Mouse (Mus musculus) embryonic facial prominence, embryonic 15.5 days (tissue): ENCODE measurements around the gene Sox6. TPM values are rescaled to one million over a fixed set of nuclear protein-coding genes. Genes with fewer than 3 reads are reported as not detected.

Source experiments
- ATAC-seq: fragments of 200-750 bp; cut with Nextera tagmentation; 2 replicates; pipeline ENCODE4 v1.8.0; 2017; ENCODE audit warnings: low read depth, moderate TSS enrichment; ENCODE audit not compliant: insufficient number of reproducible peaks, low FRiP score, low TSS enrichment
- H3K27ac ChIP-seq: fragments of 300-500 bp; sonication (generic); replicated peaks from 2 replicates; pipeline ENCODE4 v1.5.1; 2015; ENCODE audit warnings: mild to moderate bottlenecking, inconsistent platforms
- H3K27me3 ChIP-seq: fragments of 300-500 bp; sonication (generic); 2 replicates; pipeline ENCODE4 v1.6.1; 2015; ENCODE audit warnings: inconsistent platforms
- H3K36me3 ChIP-seq: fragments of 300-500 bp; sonication (generic); 2 replicates; pipeline ENCODE4 v1.6.1; 2015; ENCODE audit warnings: mild to moderate bottlenecking, inconsistent platforms
- H3K4me1 ChIP-seq: fragments of 300-500 bp; sonication (generic); 2 replicates; pipeline ENCODE4 v1.6.1; 2015; ENCODE audit warnings: inconsistent platforms
- H3K4me2 ChIP-seq: fragments of 300-500 bp; sonication (generic); replicated peaks from 2 replicates; pipeline ENCODE4 v1.6.1; 2015; ENCODE audit warnings: mild to moderate bottlenecking, inconsistent platforms
- H3K4me3 ChIP-seq: fragments of 300-500 bp; sonication (generic); replicated peaks from 2 replicates; pipeline ENCODE4 v1.5.1; 2015; ENCODE audit warnings: mild to moderate bottlenecking, inconsistent platforms
- H3K9ac ChIP-seq: fragments of 300-500 bp; sonication (generic); 2 replicates; pipeline ENCODE4 v1.6.1; 2015; ENCODE audit warnings: inconsistent platforms
- H3K9me3 ChIP-seq: fragments of 300-500 bp; sonication (generic); replicated peaks from 2 replicates; pipeline ENCODE4 v1.6.1; 2016; ENCODE audit warnings: inconsistent platforms
- WGBS: fragments of 180-500 bp; shearing (Covaris S2); methylation state at CpG from one replicate; pipeline ENCODE4 v1.1.7; 2015; 5-methylcytosine and 5-hydroxymethylcytosine counted together
- polyA plus RNA-seq: library from polyadenylated mRNA; unstranded; fragments of >200 nt; fragmentation: Nextera tagmentation; extraction: Ambion mirVana; gene quantifications from 2 replicates; pipeline ENCODE4 v1.2.1, GENCODE M21; 2015

Gene Sox6
- polyA plus RNA-seq, 1 experiment from 2014 or later: 60.2 TPM

DNA sequence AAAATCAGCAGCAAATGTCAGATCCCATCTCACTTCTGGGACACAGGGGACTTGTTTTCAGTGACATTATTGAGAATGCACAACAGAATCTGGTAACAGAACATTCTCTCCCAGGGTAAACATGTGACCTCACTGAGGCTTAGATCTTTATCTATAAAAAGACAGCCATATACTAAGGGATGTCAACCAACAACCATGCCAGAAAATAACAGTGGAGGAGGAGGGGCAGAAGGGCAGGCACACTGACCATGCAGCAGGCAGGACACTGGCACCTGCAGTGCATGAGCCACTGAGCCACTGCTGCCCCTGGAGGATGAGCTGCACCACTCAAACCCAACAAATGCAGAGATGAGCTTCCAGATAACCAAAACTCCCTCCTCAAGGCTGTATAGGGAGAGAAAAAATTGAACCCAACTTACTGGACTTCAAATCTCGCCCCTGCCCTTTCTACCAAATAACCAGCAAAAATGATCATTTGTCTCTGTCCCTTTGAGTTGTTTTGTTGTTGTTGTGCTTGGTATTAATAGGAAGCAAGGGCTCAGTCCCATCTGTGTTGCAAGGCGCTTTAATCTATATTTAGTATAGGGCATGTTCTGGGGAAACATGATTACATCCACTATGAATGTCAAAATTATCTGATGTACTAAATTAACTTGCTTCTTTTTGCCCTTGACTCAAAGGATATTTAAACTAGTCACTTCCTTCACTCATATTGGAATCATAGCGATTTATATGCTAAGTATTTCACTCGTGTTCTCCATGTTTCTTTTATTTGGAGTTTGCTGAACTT is 492.8 kb downstream of the Sox6 start:
- no peak overlapping the region for H3K4me2 ChIP-seq
- H3K27ac ChIP-seq: 0 out of 2 replicates have a peak overlapping the region, but pooled peaks have one; percentile 17
- H3K4me3 ChIP-seq: no peak overlapping the region
- no peak for ATAC-seq
- no peaks in the 10 kb centered on the region for H3K9me3 ChIP-seq
- WGBS: 83% methylated on average over 4 of the region's 4 CpGs
- no peaks in the 10 kb centered on the region for H3K36me3 ChIP-seq
- H3K27me3 ChIP-seq: peaks cover 13% of the 10 kb centered on the region
- no peaks in the 10 kb centered on the region for H3K4me1 ChIP-seq
- H3K9ac ChIP-seq: no peak overlapping the region

DNA sequence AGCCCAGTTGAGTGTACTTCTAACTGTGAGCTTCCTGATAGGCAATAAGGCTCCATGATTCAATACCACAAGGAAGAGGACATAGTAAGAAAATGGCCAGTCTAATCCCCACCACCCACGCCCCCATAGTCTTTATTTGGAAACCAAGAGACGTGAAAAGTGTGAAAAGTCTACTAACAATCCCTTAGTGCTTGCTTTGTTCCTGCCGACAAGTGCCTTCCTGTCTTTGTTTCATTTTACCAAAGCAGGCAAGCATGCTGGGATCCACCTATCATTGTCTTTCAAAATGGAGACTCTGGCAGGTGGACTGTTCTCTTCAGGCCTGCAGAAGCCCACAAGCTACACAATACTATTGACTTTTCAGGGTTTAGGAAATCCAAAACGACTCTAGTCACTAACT is 495.0 kb downstream of the Sox6 start:
- Histone ChIP-seq H3K9me3 (no peaks in the 10 kb centered on the region), H3K27me3 (peaks cover 5% of the 10 kb centered on the region), H3K36me3 (no peaks in the 10 kb centered on the region), H3K4me3 (no peak overlapping the region), H3K27ac (no peak overlapping the region), H3K4me2 (no peak overlapping the region), H3K9ac (no peak overlapping the region), H3K4me1 (no peaks in the 10 kb centered on the region)
- ATAC-seq: no peak
- 79% methylated on average over 4 of the region's 4 CpGs for WGBS

DNA sequence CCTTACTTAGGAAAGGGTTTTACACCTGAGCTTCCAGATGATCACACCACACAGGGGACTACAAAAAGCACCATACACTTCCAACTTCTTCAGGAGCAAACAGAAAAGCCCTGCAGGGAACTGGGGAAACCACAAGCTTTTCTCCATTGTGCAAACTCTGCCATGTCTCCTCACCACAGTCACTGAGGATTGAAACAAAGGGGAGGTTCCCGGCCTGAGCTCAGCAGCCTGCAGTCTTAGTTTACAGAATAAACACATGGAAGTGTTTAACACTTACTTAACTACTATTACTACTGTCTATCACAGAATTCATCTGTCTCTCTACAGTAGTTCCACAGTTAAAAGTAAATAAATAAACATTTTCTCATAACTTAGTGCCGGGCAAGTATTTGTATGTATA is 498.3 kb downstream of the Sox6 start:
- Histone ChIP-seq H3K9ac (no peak overlapping the region), H3K4me3 (no peak overlapping the region), H3K27ac (no peak overlapping the region), H3K4me1 (no peaks in the 10 kb centered on the region), H3K36me3 (no peaks in the 10 kb centered on the region), H3K9me3 (no peaks in the 10 kb centered on the region), H3K27me3 (peaks cover 18% of the 10 kb centered on the region), H3K4me2 (no peak overlapping the region)
- no peak for ATAC-seq
- WGBS: 32% methylated on average over 2 of the region's 2 CpGs

DNA sequence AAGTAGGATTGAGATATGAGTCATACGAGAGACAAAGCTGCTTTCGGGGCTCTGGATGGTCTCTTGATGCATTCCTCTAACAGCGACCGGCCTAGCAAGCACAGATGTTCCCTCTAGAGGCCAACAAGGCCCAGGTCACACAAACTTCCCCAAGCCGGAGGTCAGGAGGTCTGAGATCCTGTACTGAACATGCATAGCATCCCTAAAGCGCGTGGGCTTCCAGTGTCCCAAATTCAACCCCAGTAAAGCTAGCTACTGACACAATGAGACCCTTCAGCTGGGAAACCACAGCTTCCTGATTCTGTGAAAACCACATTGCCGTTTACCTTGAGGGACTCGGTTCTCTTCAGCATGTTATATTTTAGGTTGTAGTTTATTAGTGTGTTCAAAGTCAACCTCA is 499.6 kb downstream of the Sox6 start:
- Histone ChIP-seq H3K9ac (no peak overlapping the region), H3K4me1 (no peaks in the 10 kb centered on the region), H3K4me3 (no peak overlapping the region), H3K36me3 (no peaks in the 10 kb centered on the region), H3K27ac (no peak overlapping the region), H3K27me3 (peaks cover 18% of the 10 kb centered on the region), H3K9me3 (no peaks in the 10 kb centered on the region), H3K4me2 (no peak overlapping the region)
- no peak for ATAC-seq
- WGBS: 60% methylated on average over 9 of the region's 9 CpGs

DNA sequence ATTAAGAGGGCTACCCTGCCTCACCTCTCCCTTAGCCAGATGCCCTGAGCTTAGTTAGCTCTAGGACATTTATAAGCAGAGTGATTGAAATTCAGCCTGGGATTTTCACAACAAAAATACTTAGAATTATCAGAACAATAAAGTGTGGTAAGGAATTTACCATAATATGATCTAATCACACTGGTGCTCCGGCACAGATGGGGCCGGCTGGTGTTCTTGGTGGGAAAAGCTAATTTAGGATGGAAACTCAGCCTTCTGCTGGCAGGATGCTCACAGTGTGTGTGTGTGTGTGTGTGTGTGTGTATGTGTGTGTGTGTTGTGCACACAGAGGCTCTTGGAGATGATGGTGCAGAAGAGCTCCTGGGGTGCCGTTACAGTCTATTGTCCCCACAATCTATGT is 501.0 kb downstream of the Sox6 start:
- Histone ChIP-seq H3K9ac (no peak overlapping the region), H3K9me3 (no peaks in the 10 kb centered on the region), H3K36me3 (no peaks in the 10 kb centered on the region), H3K27me3 (peaks cover 18% of the 10 kb centered on the region), H3K4me1 (no peaks in the 10 kb centered on the region), H3K4me2 (no peak overlapping the region), H3K27ac (no peak overlapping the region), H3K4me3 (no peak overlapping the region)
- 84% methylated on average over 3 of the region's 3 CpGs for WGBS
- no peak for ATAC-seq

DNA sequence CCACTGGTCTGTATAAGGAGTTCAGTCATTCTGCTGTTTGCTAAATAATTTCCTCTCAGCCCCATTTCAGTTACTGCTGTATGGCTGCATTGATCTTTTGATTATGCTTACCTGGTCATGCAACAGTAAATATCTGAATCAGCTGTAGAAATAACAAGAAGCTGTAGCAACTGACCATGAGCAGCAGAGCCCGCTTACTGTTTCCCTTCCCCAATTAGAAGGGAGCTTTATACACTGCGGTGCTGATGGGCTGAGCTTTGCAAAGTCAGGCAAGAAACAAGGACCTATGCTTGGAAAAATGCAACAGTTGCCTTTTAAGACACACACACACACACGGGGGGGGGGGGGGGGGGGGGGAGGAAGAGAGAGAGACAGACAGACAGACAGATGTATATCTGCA is 502.1 kb downstream of the Sox6 start:
- H3K9me3 ChIP-seq: no peaks in the 10 kb centered on the region

DNA sequence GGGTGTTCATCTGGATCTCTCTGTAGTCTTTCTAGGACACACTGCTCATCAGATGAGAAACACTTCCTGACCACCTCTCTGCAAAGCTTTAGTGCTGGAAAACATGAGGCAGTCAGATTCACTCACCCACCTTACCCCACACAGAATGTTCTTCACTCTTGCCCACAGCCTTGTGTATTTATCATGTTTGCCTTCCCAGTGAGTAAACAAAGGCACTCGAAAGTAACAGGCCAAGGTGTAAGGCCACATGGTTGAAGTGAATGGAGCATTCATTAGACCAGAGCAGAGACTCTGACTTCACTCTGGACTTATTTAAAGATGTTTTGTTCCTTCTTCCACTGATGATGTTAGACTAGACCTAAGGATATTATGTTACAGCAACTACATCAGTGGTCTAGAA is 506.7 kb downstream of the Sox6 start:
- WGBS: 60% methylated on average over 1 of the region's 1 CpGs
- H3K4me2 ChIP-seq: no peak overlapping the region
- no peaks in the 10 kb centered on the region for H3K36me3 ChIP-seq
- H3K27me3 ChIP-seq: peaks cover 11% of the 10 kb centered on the region; the same call in 1 of the 2 replicates
- no peak for ATAC-seq
- no peaks in the 10 kb centered on the region for H3K4me1 ChIP-seq
- H3K4me3 ChIP-seq: no peak overlapping the region
- no peak overlapping the region for H3K9ac ChIP-seq
- H3K9me3 ChIP-seq: no peaks in the 10 kb centered on the region
- H3K27ac ChIP-seq: no peak overlapping the region

More for the DNA sequence above, 502.1 kb downstream of the Sox6 start:
- H3K4me1 ChIP-seq: no peaks in the 10 kb centered on the region
- no peak overlapping the region for H3K4me3 ChIP-seq
- H3K4me2 ChIP-seq: no peak overlapping the region
- no peaks in the 10 kb centered on the region for H3K36me3 ChIP-seq
- ATAC-seq: no peak
- no peak overlapping the region for H3K9ac ChIP-seq
- WGBS: 86% methylated on average over 2 of the region's 3 CpGs
- no peak overlapping the region for H3K27ac ChIP-seq
- H3K27me3 ChIP-seq: peaks cover 16% of the 10 kb centered on the region

DNA sequence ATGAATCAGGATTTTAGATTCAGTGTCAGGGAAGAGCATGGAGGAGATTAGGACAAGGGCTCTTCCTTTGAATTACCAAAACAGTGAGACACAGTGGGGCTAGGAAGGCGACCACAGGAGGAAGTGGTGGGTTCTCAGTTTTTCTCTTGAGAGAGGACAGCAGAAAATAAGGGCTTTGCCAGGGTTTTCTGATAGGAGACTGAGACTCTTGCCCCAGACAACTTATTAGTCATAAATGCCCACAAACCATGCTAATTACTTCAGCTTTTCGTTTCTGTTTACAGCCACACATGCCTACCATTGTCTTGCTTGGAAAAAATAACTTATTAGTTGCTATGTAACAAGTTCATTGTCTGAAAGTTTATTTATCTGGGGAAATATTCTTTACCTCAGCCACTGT is 507.4 kb downstream of the Sox6 start:
- H3K4me2 ChIP-seq: no peak overlapping the region
- no peaks in the 10 kb centered on the region for H3K4me1 ChIP-seq
- no peak for ATAC-seq
- H3K27ac ChIP-seq: no peak overlapping the region
- peaks cover 10% of the 10 kb centered on the region for H3K27me3 ChIP-seq
- 50% methylated on average over 2 of the region's 2 CpGs for WGBS
- H3K9me3 ChIP-seq: no peaks in the 10 kb centered on the region
- no peaks in the 10 kb centered on the region for H3K36me3 ChIP-seq
- no peak overlapping the region for H3K4me3 ChIP-seq
- no peak overlapping the region for H3K9ac ChIP-seq

DNA sequence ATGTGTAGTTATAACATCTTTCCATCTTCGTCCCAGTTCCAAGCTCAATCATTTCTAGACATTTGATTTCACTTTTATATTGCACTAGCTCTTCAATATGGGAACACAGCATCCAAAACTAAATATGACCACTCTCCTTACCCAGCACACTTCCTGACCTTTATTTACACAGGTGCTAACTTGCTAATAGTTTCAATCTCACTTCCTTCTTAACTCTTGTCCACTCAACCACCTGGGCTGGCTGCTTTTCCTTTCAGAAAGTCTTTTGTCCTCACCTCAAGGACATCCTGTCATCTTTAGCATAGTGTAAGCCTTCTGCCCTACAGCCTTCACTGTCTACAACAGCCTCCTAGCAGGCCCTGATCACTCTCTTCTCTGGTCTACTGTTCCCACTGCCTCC is 520.9 kb downstream of the Sox6 start:
- Histone ChIP-seq H3K4me3 (no peak overlapping the region), H3K27ac (no peak overlapping the region), H3K4me1 (no peaks in the 10 kb centered on the region), H3K9ac (no peak overlapping the region), H3K27me3 (peaks cover 9% of the 10 kb centered on the region; the same call in 1 of the 2 replicates), H3K9me3 (no peaks in the 10 kb centered on the region), H3K4me2 (no peak overlapping the region), H3K36me3 (no peaks in the 10 kb centered on the region)
- no peak for ATAC-seq
- WGBS: 79% methylated on average over 1 of the region's 1 CpGs

DNA sequence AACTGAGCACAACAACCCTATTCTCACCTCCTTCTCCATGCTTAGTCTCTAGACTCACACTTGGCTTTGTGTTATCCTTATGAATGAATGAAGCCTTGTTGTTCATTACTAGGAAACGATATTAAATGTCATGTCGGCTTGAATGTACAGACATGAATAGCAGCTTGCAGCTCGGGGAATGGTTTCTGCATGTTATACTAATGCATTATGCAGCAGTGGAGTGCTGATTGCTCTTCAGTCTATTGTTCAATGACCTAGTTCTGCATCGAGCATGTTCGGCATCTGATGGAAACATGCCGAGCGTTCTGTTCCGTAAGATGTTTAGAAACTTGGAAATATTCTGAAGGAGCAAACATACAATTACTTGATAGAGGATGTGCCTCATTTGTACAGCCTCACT is 524.9 kb downstream of the Sox6 start:
- no peaks in the 10 kb centered on the region for H3K4me1 ChIP-seq
- no peaks in the 10 kb centered on the region for H3K9me3 ChIP-seq
- no peak overlapping the region for H3K27ac ChIP-seq
- ATAC-seq: no peak
- 66% methylated on average over 8 of the region's 8 CpGs for WGBS
- H3K36me3 ChIP-seq: no peaks in the 10 kb centered on the region
- no peak overlapping the region for H3K4me3 ChIP-seq
- H3K4me2 ChIP-seq: no peak overlapping the region
- H3K9ac ChIP-seq: no peak overlapping the region
- peaks cover 25% of the 10 kb centered on the region; the same call in 1 of the 2 replicates for H3K27me3 ChIP-seq

DNA sequence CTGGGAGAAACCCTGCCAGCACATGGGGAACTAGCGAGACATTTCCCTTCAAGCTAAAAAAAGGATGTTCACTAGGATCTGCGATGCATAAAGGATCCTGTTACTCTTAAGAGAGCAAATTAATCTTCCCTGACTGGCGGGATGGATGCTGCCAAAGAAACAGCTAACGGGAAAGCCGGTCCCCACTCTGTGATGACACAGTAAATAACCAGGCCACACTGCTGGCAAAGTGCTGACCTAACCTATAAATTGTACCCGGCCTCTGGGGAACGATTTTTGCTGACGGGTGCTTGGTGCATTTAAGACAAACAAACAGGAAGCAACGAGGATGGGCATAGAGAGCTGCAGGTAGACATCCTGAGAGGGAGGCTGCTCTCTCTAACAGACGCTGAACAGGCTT is 526.8 kb downstream of the Sox6 start:
- Histone ChIP-seq H3K9me3 (no peaks in the 10 kb centered on the region), H3K27ac (no peak overlapping the region), H3K9ac (no peak overlapping the region), H3K4me2 (no peak overlapping the region), H3K27me3 (peaks cover 25% of the 10 kb centered on the region; the same call in 1 of the 2 replicates), H3K4me1 (no peaks in the 10 kb centered on the region), H3K36me3 (no peaks in the 10 kb centered on the region), H3K4me3 (no peak overlapping the region)
- WGBS: 58% methylated on average over 10 of the region's 10 CpGs
- no peak for ATAC-seq

DNA sequence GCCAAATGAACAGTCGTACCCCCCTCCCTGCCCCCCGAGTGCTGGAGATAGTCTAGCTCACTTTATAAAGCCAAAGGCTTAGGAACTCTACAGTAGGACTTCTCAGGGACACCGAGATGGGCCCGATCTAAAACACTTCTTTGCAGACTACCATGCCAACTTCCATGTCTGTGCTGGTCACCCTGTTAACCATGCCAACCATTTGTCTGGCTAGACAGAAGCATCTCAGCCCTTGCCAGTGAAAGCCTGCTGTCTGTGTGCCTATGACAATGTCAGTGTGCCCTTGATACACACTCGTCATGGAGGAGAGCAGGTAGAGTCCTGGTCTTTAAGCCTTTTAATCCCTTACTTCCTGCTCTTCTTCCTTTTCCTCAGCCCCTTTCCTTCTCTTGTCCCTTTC is 527.5 kb downstream of the Sox6 start:
- Histone ChIP-seq H3K4me1 (no peaks in the 10 kb centered on the region), H3K4me2 (no peak overlapping the region), H3K27me3 (peaks cover 29% of the 10 kb centered on the region), H3K9ac (no peak overlapping the region), H3K36me3 (no peaks in the 10 kb centered on the region), H3K9me3 (no peaks in the 10 kb centered on the region), H3K27ac (no peak overlapping the region), H3K4me3 (no peak overlapping the region)
- no peak for ATAC-seq
- WGBS: 77% methylated on average over 5 of the region's 5 CpGs
